Mouse (Mus musculus) brain, adult 2 months (tissue): ENCODE data around the gene Sdr16c6.

Experiments
- DNase-seq: peaks from one replicate; pipeline ENCODE4 v3.0.0; 2011; ENCODE audit warnings: low read depth, low spot score

Gene Sdr16c6

GRCm38 (mm10) chr4:4077372-4077771, at the start of gene Sdr16c6:
Gene Sdr16c6 (minus strand): TSS chr4:4077522.
- DNase-seq, result no peak

GRCm38 (mm10) chr4:4080180-4080579, 2.9 kb upstream of the Sdr16c6 start:
- DNase-seq, result no peak

GRCm38 (mm10) chr4:4079132-4079531, 1.8 kb upstream of the Sdr16c6 start:
- DNase-seq, result peak; percentile 16

GRCm38 (mm10) chr4:4076001-4076400, 1.3 kb downstream of the Sdr16c6 start:
- no peak for DNase-seq
